Mouse (Mus musculus) layer of hippocampus, postnatal 36 days (tissue): ENCODE data around the gene Olfr516. TPM values are rescaled to one million over a fixed set of nuclear protein-coding genes. Genes with fewer than 3 reads are reported as not detected.
A peak's percentile ranks its signal among the peaks of the same experiment; 100 is the strongest.

Experiments used
- DNase-seq, 2 experiments: peaks; one replicate each; pipeline ENCODE4 v3.0.0; 2022
- total RNA-seq, 2 experiments: library from RNA; stranded (reverse); gene quantifications; 2 replicates each; pipeline ENCODE4 v1.2.3; 2021

Olfr516 gene
- total RNA-seq: not detected

GRCm38 (mm10) chr7:108850429-108850828, at the start of gene Olfr516:
TSS of gene Olfr516 (minus strand) at chr7:108850529.
- no peak for DNase-seq

- no peak for DNase-seq
Measured at GRCm38 (mm10) chr7:108894320-108894719, 44.0 kb upstream of the Olfr516 start, which contains the start of gene Olfr519. TSS of gene Olfr519 (minus strand) at chr7:108894420.

GRCm38 (mm10) chr7:108884906-108885305, 34.6 kb upstream of the Olfr516 start, which contains the start of gene Olfr518:
TSS of gene Olfr518 (minus strand) at chr7:108885006.
- no peak for DNase-seq

- no peak for DNase-seq
Measured at GRCm38 (mm10) chr7:108872279-108872678, 21.9 kb upstream of the Olfr516 start, which contains the start of gene Olfr517. TSS of gene Olfr517 (minus strand) at chr7:108872379.

GRCm38 (mm10) chr7:108825897-108826296, 24.4 kb downstream of the Olfr516 start, which contains the start of gene Olfr514:
TSS of gene Olfr514 (minus strand) at chr7:108825997.
- no peak for DNase-seq

GRCm38 (mm10) chr7:108814593-108815215, 35.6 kb downstream of the Olfr516 start:
- peak in 1 of 2 experiments; percentile 14 for DNase-seq

- DNase-seq: no peak
Measured at GRCm38 (mm10) chr7:108797205-108797933, 53.0 kb downstream of the Olfr516 start.

Other genes with a start within 250 kb of the Olfr516 start
- not detected for gene Olfr506, start 239.7 kb downstream of the Olfr516 start, total RNA-seq
- not detected for gene Olfr507, start 228.7 kb downstream of the Olfr516 start, total RNA-seq
- not detected for gene Olfr508, start 220.5 kb downstream of the Olfr516 start, total RNA-seq
- under 1 TPM in 1 of 2 experiments, not detected in 1; 0.10 TPM for gene Olfr509, start 198.6 kb downstream of the Olfr516 start, total RNA-seq
- not detected for gene Olfr510, start 184.1 kb downstream of the Olfr516 start, total RNA-seq
- gene Olfr512, start 137.2 kb downstream of the Olfr516 start, total RNA-seq: not detected
- not detected for gene Olfr513, start 99.6 kb downstream of the Olfr516 start, total RNA-seq
- not detected for gene Olfr514, start 24.5 kb downstream of the Olfr516 start, total RNA-seq
- not detected for gene Olfr517, start 21.9 kb upstream of the Olfr516 start, total RNA-seq
- gene Olfr518, start 34.5 kb upstream of the Olfr516 start, total RNA-seq: not detected
- gene Olfr519, start 43.9 kb upstream of the Olfr516 start, total RNA-seq: not detected
- under 1 TPM; 0.32 to 0.35 TPM for gene Nlrp10, start 79.6 kb upstream of the Olfr516 start, total RNA-seq
- gene Eif3f, start 83.9 kb upstream of the Olfr516 start, total RNA-seq: 10 to 100 TPM; 86.8 to 93.7 TPM
- 100 to 1,000 TPM; 181 to 205 TPM for gene Tub, start 99.8 kb upstream of the Olfr516 start, total RNA-seq
- gene Ric3, start 232.8 kb upstream of the Olfr516 start, total RNA-seq: 10 to 100 TPM; 66.5 to 71.3 TPM